Mouse (Mus musculus) embryonic facial prominence, embryonic 10.5 days (tissue): ENCODE results near the gene Atxn2. TPM values are rescaled to one million over a fixed set of nuclear protein-coding genes. Genes with fewer than 3 reads are reported as not detected.

Experiments used
- DNase-seq: peaks from one replicate; pipeline ENCODE4 v3.0.0-alpha.2; 2017; ENCODE audit warnings: low spot score
- H3K27ac ChIP-seq: fragments of 300-500 bp; sonication (generic); replicated peaks from 2 replicates; pipeline ENCODE4 v1.5.1; 2016; ENCODE audit warnings: mild to moderate bottlenecking
- H3K27me3 ChIP-seq: fragments of 300-500 bp; sonication (generic); replicated peaks from 2 replicates; pipeline ENCODE4 v1.6.1; 2016; ENCODE audit warnings: low read depth, mild to moderate bottlenecking; ENCODE audit not compliant: poor library complexity, severe bottlenecking
- H3K36me3 ChIP-seq: fragments of 300-500 bp; sonication (generic); replicated peaks from 2 replicates; pipeline ENCODE4 v1.6.1; 2016; ENCODE audit warnings: mild to moderate bottlenecking, moderate library complexity
- H3K4me1 ChIP-seq: fragments of 300-500 bp; sonication (generic); 2 replicates; pipeline ENCODE4 v1.6.1; 2016
- H3K4me3 ChIP-seq: fragments of 300-500 bp; sonication (generic); 2 replicates; pipeline ENCODE4 v1.5.1; 2016; ENCODE audit warnings: mild to moderate bottlenecking, moderate library complexity
- H3K9me3 ChIP-seq: fragments of 300-500 bp; sonication (generic); 2 replicates; pipeline ENCODE4 v1.6.1; 2016; ENCODE audit warnings: mild to moderate bottlenecking
- WGBS: fragments of 180-500 bp; shearing (Covaris S2); methylation state at CpG from one replicate; pipeline ENCODE4 v1.1.7; 2016; 5-methylcytosine and 5-hydroxymethylcytosine counted together
- polyA plus RNA-seq: library from polyadenylated mRNA; unstranded; fragments of >200 nt; fragmentation: Nextera tagmentation; extraction: Ambion mirVana; gene quantifications from 2 replicates; pipeline ENCODE4 v1.2.1, GENCODE M21; 2016

Atxn2 gene
- polyA plus RNA-seq, 1 experiment from 2014 or later: 44.9 TPM

GRCm38 (mm10) chr5:121778485-121779119 lies 67.5 kb downstream of the Atxn2 start:
- Histone ChIP-seq H3K9me3 (no peaks in the 10 kb centered on the region), H3K36me3 (peaks cover 100% of the 10 kb centered on the region)

GRCm38 (mm10) chr5:121780180-121780579 lies 69.0 kb downstream of the Atxn2 start:
- no peaks in the 10 kb centered on the region for H3K27me3 ChIP-seq
- no peak overlapping the region for H3K4me3 ChIP-seq
- 88% methylated on average over 5 of the region's 5 CpGs for WGBS
- DNase-seq: no peak
- peaks cover 100% of the 10 kb centered on the region for H3K36me3 ChIP-seq
- H3K9me3 ChIP-seq: no peaks in the 10 kb centered on the region
- no peak overlapping the region for H3K27ac ChIP-seq
- H3K4me1 ChIP-seq: no peaks in the 10 kb centered on the region

More at GRCm38 (mm10) chr5:121778485-121779119, 67.5 kb downstream of the Atxn2 start:
- Histone ChIP-seq H3K4me1 (no peaks in the 10 kb centered on the region), H3K4me3 (no peak overlapping the region), H3K27ac (no peak overlapping the region), H3K27me3 (no peaks in the 10 kb centered on the region)
- no peak for DNase-seq
- 92% methylated on average over 7 of the region's 7 CpGs for WGBS

GRCm38 (mm10) chr5:121782467-121782866 lies 71.3 kb downstream of the Atxn2 start:
- 71% methylated on average over 4 of the region's 4 CpGs for WGBS
- Histone ChIP-seq H3K9me3 (no peaks in the 10 kb centered on the region), H3K27ac (no peak overlapping the region), H3K36me3 (peaks cover 100% of the 10 kb centered on the region), H3K4me1 (no peaks in the 10 kb centered on the region), H3K27me3 (no peaks in the 10 kb centered on the region), H3K4me3 (no peak overlapping the region)
- DNase-seq: no peak

- H3K36me3 ChIP-seq: peaks cover 100% of the 10 kb centered on the region
- 84% methylated on average over 10 of the region's 10 CpGs for WGBS
- H3K27me3 ChIP-seq: no peaks in the 10 kb centered on the region
- no peak for DNase-seq
- no peak overlapping the region for H3K27ac ChIP-seq
- no peaks in the 10 kb centered on the region for H3K4me1 ChIP-seq
- no peaks in the 10 kb centered on the region for H3K9me3 ChIP-seq
- H3K4me3 ChIP-seq: no peak overlapping the region
Measured at GRCm38 (mm10) chr5:121783862-121784500, 72.8 kb downstream of the Atxn2 start.

- Histone ChIP-seq H3K9me3 (no peaks in the 10 kb centered on the region), H3K27me3 (no peaks in the 10 kb centered on the region), H3K27ac (no peak overlapping the region), H3K36me3 (peaks cover 99% of the 10 kb centered on the region), H3K4me3 (no peak overlapping the region), H3K4me1 (no peaks in the 10 kb centered on the region)
- whole genome bisulfite sequencing: 92% methylated on average over 5 of the region's 5 CpGs
- no peak for DNase-seq
Measured at GRCm38 (mm10) chr5:121791026-121791425, 79.9 kb downstream of the Atxn2 start.

DNA sequence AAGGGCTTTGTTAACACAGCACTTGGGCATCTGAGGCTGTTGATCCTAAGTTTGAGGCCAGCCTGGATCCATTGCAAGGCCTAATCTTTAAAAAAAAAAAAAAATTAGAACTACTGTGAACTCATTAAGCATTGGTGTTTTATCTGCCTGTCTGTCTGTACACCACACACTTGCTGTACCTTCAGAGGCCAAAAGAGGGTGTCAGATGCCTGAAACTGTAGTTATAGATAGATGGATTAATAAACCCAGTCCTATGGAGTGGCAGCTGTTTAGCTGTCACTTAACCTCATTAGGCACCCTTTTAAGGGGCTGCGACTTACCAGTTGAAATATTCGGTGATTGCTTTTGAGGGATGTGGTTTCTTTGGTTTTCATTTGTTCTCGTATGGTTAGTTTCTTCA lies 84.7 kb downstream of the Atxn2 start:
- Histone ChIP-seq H3K36me3 (peaks cover 99% of the 10 kb centered on the region), H3K4me3 (no peak overlapping the region), H3K9me3 (no peaks in the 10 kb centered on the region), H3K27me3 (no peaks in the 10 kb centered on the region), H3K27ac (no peak overlapping the region), H3K4me1 (no peaks in the 10 kb centered on the region)
- WGBS: 88% methylated on average over 3 of the region's 3 CpGs
- no peak for DNase-seq

- H3K36me3 ChIP-seq: peaks cover 99% of the 10 kb centered on the region
- H3K4me3 ChIP-seq: no peak overlapping the region
- DNase-seq: no peak
- no peaks in the 10 kb centered on the region for H3K9me3 ChIP-seq
- WGBS: 95% methylated on average over 2 of the region's 2 CpGs
- no peaks in the 10 kb centered on the region for H3K4me1 ChIP-seq
- no peaks in the 10 kb centered on the region for H3K27me3 ChIP-seq
- H3K27ac ChIP-seq: no peak overlapping the region
Measured at GRCm38 (mm10) chr5:121798447-121798846, 87.3 kb downstream of the Atxn2 start.

GRCm38 (mm10) chr5:121807186-121807585 lies 96.0 kb downstream of the Atxn2 start:
- WGBS: 93% methylated on average over 3 of the region's 3 CpGs
- peaks cover 94% of the 10 kb centered on the region for H3K36me3 ChIP-seq
- H3K4me1 ChIP-seq: no peaks in the 10 kb centered on the region
- DNase-seq: no peak
- H3K4me3 ChIP-seq: no peak overlapping the region
- H3K9me3 ChIP-seq: no peaks in the 10 kb centered on the region
- no peaks in the 10 kb centered on the region for H3K27me3 ChIP-seq
- no peak overlapping the region for H3K27ac ChIP-seq

- H3K9me3 ChIP-seq: no peaks in the 10 kb centered on the region
- H3K4me1 ChIP-seq: no peaks in the 10 kb centered on the region
- no peak overlapping the region for H3K27ac ChIP-seq
- no peak for DNase-seq
- peaks cover 94% of the 10 kb centered on the region for H3K36me3 ChIP-seq
- 89% methylated on average over 2 of the region's 2 CpGs for WGBS
- no peaks in the 10 kb centered on the region for H3K27me3 ChIP-seq
- H3K4me3 ChIP-seq: no peak overlapping the region
Measured at GRCm38 (mm10) chr5:121808202-121808601, 97.1 kb downstream of the Atxn2 start.

DNA sequence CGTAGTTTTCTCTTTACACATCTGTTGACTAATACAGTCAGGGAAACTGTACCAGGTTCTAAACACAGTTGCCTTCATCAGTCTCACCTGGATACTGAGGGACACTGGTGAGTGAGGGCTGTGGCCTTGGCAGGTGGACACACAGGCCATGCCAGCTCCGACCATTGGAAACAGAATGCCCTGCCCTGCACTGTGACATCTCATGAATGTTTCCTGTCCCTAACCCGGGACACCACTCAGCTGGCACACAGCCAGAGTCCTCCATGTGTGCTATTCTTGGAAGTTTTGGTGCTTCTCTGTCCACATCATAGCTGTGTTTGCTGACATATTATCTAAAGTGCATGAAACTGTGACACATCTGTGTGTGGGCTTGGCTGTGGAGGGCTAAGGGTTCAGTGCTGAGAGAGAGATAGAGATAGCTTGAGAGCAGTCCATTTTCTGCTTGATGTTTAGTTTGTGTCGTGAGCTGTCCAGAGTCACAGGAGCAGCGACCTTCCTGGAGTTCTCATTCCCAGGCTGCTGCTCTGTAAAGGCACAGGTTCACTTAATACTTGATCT lies 98.6 kb downstream of the Atxn2 start:
- 87% methylated on average over 5 of the region's 5 CpGs for WGBS
- H3K36me3 ChIP-seq: peaks cover 92% of the 10 kb centered on the region

GRCm38 (mm10) chr5:121810331-121811151 lies 99.4 kb downstream of the Atxn2 start:
- peaks cover 92% of the 10 kb centered on the region for H3K36me3 ChIP-seq
- H3K4me1 ChIP-seq: no peaks in the 10 kb centered on the region
- DNase-seq: no peak
- H3K27me3 ChIP-seq: no peaks in the 10 kb centered on the region
- WGBS: 91% methylated on average over 17 of the region's 17 CpGs
- H3K9me3 ChIP-seq: no peaks in the 10 kb centered on the region
- no peak overlapping the region for H3K4me3 ChIP-seq
- no peak overlapping the region for H3K27ac ChIP-seq

More for the DNA sequence above, 98.6 kb downstream of the Atxn2 start:
- no peaks in the 10 kb centered on the region for H3K9me3 ChIP-seq
- no peak overlapping the region for H3K27ac ChIP-seq
- DNase-seq: no peak
- H3K27me3 ChIP-seq: no peaks in the 10 kb centered on the region
- no peaks in the 10 kb centered on the region for H3K4me1 ChIP-seq
- no peak overlapping the region for H3K4me3 ChIP-seq

- no peak overlapping the region for H3K4me3 ChIP-seq
- no peaks in the 10 kb centered on the region for H3K4me1 ChIP-seq
- WGBS: 96% methylated on average over 5 of the region's 5 CpGs
- H3K9me3 ChIP-seq: no peaks in the 10 kb centered on the region
- H3K27me3 ChIP-seq: no peaks in the 10 kb centered on the region
- no peak for DNase-seq
- no peak overlapping the region for H3K27ac ChIP-seq
- peaks cover 92% of the 10 kb centered on the region for H3K36me3 ChIP-seq
Measured at GRCm38 (mm10) chr5:121811485-121811931, 100.4 kb downstream of the Atxn2 start.
